Mouse (Mus musculus) megakaryocyte, adult 5-6 weeks (primary cell): Measurements from ENCODE around the gene Dlx2. TPM values are rescaled to one million over a fixed set of nuclear protein-coding genes. Genes with fewer than 3 reads are reported as not detected.

ENCODE experiments used
- ATAC-seq: 2 replicates; pipeline ENCODE4 v1.8.0; 2016; ENCODE audit warnings: mild to moderate bottlenecking, inconsistent platforms; ENCODE audit not compliant: poor library complexity, severe bottlenecking
- total RNA-seq, 2 experiments: library from RNA; stranded (forward) in 1 of 2; stranded (reverse) in 1 of 2; fragments of 153-499, 151-499 nt in 1 of 2; fragments of 221-1000, 200-1000 nt in 1 of 2; gene quantifications; 2 replicates each; pipeline versions ENCODE4 v1.2.3 to v1.2.4; 2015 to 2017

Gene Dlx2
- total RNA-seq (2015) (not detected in 2 replicates), total RNA-seq (2017) (not detected in 2 replicates)

DNA sequence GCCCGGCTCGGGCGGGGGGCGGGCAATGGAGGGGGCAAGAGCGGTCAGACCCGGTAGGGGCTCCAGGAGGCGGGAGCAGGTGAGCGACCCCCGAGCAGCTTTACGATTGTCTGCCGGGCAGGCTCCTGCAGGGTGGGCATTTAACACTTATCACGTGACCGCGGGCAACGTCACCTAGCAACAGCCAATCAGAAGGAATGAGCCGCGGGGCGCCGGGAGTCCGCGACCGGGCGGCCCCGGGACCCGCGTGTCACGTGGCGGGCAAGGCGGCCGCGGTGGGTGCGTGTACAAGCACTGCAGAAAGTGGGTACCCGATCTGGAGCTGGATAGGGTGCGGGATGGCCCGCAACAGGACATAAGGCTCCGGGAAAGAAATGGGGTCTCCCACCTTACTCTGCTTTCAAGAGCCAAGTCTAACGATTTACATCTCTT lies at the start of gene Dlx2:
TSS of gene Dlx2 (minus strand) at position 115 of the 432 bp plus-strand sequence.
- ATAC-seq = no peak

DNA sequence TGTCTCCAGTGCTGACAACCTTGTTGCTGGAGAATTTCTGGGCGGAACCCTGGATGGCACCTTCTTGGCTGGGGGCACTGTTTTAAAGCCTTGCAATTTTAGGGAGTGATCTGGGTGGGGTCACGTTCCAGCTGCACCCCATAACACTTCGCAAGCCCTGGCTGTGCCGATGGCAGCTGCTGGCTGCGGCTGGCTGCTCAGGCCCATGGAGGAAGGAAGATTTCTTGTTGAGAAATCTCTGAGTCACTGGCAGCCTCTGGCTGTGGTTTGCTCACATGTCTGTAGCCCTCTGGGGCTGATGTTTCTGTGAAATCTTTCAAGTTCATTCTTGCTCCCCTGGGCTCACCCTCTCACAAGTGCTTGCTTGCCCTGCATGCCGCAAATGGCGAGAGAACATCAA lies 47.9 kb upstream of the Dlx2 start:
- peak; percentile 85 for ATAC-seq

DNA sequence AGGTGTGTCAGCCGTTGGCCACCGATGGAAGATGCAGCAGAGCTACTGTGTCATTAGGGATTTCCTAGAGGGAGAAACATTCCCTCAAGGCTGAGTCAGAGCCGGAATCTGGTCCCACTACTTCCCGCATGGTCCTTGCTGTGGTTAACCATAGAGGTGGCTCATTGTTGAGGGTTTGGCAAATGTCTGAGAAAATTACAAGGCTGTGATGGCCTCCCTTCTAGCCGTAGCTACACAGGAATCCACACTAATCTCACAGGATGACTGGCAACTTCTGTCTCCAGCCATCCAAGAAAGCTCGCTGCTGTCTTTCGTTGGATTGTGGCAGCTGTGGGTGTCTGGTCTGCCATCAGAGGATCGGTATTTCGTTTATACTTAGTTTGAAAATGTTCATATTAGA lies 42.6 kb upstream of the Dlx2 start:
- no peak for ATAC-seq

DNA sequence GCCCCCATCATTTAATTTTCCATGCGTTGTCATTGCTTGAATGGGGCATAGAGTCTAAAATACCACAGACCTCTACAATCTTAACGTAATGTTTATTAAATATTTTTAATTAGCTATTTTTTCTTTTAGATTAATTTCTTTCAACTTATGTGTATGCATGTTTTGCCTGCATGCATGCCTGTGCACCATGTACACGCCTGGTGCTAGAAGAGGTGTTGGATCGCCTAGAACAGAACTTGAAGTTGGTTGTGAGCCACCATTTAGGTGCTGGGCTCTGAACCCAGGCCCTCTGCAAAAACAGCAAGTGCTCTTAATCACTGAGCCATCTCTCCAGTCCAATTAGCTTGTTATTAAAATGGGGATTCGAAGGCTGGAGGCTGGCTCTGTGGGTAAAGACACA lies 34.9 kb upstream of the Dlx2 start:
- no peak for ATAC-seq

DNA sequence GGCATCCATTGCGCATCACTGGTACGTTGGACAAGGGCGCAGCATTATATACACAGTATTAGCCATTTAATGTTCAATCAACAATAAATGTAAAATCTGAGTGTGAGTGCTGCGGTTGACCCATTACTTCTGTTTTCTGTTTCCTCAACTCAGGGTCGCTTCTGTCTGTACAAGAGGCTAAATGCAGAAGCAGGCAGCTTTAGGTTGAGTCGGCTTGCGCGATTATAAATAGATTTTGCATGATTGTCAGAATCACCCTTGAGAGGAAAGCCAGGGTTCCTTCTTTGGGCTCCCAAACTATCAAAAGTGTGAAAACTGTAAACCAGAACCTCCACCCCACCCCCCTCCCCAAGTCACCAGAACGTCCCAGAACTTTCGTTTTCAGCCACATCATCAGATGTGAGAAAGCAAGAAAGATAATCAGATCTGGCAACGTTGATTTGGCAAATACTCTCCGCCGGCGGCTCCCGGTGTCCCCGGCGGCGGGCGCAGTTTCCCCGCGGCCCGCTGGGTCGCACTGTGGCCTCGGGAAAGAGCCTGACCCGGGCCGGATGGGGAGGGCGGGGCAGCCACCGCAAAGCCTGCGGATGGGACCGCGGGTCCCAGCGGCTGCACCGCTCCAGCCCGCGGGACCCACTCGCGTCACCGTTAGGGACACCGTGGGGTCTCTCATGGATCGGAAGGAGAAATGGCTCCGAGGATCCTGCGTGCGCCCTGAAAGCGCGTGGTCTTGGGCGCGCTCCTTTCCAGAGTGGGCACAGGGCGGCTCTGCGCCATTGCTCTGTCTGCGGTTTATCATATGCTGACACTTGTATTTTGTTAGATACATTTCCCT lies 34.3 kb upstream of the Dlx2 start:
- peak; percentile 97 for ATAC-seq

DNA sequence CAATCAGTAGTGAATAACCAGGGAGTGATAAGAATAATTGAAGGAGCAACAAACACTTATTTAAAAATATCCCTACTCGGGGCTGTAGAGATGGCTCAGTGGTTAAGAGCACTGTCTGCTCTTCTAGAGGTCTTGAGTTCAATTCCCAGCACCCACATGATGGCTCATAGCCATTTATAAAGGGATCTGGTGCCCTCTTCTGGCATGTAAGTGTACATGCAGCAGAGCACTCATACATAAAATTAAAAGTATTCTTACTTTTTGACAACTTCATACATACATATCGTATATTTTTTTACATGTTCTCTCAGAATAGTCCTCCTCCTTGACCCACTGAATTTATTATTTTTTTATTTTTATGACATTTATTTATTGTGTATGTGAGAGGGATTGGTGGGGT lies 30.5 kb upstream of the Dlx2 start:
- ATAC-seq = no peak

DNA sequence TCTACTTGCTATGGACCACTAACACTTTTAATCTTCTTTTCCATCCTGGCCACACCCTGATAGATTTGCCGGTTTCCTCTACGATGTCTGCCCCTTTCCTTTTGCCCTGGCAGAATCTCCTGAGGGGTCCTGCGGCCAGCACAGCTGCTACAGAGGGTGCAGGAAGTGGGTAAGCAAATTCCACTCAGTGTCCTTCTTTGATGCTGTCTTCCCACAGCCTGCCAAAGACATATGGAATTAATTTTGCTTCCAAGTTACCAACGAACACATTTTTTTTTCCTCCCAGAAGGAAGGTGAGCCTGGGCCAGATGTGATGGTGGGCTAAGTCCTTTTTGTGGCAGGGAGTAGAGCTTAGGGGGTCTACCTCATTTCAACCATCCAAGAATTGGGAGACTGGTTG lies 27.2 kb upstream of the Dlx2 start:
- ATAC-seq = no peak

DNA sequence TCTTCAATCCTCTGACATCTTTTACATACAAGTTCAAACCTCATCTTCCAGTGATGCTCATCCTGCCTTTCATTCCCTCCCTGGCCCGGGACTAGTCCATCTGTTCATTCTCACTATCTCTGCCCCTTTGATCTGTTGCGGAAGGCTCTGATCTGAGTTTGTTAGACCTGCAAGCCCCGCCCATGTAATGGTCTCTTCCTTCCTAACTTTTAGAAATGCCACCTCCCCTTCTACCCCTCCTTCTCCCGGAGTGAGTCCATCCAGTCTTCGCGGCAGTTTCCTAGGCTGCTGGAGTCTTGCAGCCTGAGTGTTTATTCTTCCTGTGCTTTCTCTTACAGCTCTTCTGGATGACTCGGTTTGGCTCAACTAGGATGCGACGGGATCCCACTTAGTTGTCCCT lies 19.9 kb upstream of the Dlx2 start:
- ATAC-seq = no peak

DNA sequence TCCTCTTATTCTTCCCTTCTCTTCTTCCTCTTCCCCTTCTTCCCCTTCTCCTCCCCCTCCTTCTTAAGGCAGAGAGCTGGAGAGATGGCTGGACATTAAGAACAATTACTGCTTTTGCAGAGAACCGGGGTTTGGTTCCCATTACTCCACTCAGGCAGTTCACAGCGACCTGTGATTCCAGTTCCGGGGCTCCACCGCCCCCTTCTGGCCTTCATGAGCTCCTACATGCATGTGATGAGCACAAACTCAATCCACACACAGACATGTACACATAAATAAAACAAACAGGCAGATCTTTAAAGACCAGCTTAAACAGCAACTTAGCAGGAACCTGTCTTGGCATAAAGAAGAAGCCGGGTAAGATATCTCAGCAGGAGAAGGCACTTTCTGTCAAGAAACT lies 9.5 kb upstream of the Dlx2 start:
- ATAC-seq = no peak

DNA sequence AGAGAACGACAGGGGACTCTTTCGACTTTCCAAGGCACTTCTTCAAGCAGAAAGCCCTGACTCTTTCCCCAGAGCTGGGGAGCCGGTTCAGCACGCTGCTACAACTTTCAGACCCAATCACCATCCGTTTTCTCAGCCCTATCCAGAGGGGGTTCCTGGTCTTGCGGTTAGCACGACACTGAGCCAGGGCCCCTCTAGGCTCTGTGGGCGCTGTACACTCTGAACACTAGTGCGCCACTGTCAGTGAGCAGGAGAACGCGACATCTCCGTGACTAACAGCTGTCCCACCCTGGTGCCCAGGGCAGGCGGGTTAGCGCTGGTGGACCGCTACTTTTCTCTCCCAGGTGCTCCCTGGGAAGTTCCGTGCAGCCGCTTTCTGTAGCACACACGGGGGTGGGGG lies 5.2 kb upstream of the Dlx2 start:
- no peak for ATAC-seq

DNA sequence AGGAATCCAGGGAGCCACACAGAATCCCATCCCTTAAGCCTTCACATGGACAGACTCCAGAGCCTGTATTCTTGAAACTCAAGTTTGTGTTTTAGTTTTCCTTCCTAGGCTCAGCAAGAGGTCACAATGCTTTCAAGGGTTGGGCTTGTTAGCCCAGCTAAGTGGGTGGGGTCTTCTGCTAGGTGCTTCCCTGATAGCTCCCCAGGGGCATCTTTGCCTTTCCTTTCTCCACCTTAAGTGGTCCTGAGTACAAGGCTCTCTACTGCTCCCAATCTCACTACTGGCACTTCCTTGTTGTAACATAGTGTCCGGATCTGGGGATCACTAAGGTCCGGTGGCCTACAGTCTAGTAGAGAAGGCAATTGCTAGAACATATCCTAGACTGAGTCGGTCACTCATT lies 3.8 kb upstream of the Dlx2 start:
- ATAC-seq = no peak

DNA sequence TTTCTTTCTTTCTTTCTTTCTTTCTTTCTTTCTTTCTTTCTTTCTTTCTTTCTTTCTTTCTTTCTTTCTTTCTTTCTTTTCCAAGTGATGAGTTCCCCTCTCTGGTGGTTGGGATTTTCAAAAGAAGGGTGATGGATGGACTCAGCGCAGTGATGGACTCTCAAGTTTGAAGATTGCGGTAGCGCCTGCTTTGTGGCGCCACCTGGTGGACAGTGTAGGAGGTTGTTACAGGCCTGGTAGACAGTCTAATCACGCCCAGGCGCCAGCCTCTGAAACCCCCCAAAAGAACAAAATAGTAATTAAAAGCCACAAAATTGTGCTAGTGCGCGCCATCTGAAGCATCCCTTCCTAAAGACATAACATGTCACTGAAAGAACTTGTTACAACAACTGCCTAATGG lies 1.3 kb upstream of the Dlx2 start:
- ATAC-seq = peak; percentile 66

DNA sequence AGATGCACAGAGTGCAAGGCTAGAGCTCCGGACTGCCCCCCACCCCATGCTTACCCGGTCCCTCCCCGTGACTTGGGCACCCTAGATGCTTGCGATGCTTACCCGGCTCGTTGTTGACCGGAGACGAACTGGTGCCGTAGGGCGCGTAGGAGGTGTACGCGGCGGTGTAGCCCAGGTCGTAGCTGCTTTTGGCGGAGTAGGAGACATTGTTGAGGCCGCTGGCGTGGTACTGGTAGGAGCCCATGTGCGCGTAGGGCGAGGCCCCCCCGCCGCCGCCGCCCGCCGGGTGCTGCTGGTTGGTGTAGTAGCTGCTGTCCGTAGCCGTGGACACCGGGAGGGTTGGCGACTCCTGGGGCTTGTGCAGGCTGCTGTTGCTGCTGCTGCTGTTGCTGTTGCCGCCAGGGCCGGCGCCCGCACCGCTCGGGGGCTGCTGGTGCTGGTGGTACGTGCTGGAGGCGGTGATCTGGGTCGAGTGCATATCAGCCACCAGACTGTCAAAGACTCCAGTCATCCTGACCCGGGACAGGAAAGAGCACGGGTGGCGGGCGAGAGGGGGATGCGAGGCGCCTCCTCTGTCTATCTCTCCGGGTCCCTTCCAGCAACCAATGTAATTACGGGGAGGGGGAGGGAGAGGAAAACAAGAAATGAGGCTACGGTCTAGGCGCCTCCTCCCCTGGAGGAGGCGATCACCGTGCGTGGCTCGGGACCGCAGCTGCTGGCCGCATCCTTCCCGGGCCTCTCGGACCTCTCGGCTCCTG lies 493 bp downstream of the Dlx2 start:
- no peak for ATAC-seq

DNA sequence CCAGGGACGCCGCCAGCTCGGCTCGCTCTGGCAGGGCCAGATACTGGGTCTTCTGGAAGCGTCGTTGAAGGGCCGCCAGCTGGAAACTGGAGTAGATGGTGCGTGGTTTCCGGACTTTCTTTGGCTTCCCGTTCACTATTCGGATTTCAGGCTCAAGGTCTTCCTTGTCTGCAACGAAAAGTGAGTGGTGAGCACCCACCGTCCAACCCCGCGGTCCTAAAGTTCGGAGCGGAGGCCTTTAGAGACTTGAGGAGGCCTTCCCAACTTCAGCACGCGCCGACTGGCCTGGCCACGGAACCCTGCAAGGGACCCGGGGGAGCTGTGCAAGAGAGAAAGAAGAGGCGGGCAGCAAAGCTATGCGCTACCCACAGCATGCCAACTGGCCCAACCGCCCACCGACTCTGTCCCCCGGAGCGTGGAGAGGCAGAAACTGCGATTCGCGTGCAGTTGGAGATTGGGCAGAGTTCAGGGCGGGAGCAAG lies 1.1 kb downstream of the Dlx2 start:
- no peak for ATAC-seq

DNA sequence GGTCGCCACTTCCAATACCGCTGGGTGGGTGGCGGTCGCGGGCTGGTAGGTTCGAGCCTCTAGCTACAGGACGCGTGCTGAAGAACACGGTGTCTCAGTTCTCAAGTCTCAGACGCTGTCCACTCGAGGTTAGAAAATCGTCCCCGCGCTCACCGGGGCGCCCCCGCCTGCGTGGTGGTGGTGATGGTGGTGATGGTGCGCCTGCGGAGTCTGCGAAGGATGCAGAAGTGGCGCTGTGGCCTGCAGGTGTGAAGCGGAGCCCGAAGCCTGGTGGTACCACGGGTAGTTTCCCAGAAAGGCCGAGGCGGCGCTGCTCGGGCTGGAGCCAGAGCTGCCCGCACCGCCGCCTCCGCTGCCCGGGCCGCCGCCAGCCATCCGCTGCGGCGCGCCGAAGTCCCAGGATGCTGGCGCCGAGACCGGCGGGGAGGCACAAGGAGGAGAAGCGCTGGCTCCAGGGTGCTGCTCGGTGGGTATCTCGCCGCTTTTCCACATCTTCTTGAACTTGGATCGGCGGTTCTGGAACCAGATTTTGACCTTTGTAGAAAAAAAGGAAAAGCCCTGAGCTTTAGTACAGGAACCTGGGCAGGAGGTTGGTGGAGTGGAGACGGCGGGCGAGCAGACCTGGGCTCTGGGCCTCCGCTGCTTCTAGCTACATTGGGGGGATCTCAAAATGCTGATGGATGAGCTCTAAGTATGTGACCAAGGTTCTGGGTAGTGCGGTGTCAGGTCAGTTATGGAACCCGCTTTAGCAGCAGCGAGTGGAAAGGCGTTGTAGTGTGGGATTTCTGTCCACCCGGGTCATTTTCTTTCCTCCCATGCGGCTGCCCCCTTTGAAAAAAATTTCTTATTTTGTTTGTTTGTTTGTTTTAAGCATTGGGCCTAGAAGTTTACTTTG lies 1.9 kb downstream of the Dlx2 start:
- no peak for ATAC-seq

DNA sequence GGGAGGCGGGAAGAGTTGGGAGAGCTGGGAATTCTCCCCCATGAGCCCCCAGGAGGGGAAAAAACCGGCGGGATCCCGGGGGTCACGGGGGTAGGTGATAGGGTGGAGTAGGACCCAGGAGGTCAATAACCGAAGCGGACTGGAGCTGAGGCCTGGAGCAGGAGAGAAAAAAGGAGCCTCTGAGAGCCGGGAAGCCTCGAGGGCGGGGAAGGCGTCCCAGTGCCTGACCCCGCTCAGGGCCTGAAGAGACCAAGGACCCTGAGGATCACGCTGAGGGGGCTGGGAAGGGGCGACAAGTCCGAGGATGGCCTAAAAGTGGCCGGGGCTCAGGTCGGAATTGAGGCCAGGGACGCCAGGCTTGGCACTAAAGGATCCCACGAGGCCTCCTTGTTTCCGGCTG lies 2.6 kb downstream of the Dlx2 start:
- no peak for ATAC-seq

DNA sequence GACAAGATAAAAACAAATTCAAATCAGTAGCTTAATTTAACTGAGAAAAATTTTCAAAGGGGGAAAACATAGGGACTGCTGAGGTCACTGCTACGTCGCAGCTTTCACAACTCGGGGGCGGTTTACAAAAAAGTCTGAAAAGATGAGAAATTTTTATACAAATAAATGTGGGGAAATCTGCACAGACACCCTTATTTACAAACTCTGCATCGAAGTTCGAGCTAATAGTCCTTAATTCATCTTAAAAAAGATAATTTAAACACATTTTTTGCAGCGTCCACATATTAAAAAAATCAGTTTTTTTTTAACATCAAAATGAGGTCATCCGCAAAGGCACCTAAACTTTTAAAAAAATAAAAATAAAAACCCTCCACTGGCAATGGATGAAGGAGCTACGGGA lies 3.0 kb downstream of the Dlx2 start:
- ATAC-seq = no peak

DNA sequence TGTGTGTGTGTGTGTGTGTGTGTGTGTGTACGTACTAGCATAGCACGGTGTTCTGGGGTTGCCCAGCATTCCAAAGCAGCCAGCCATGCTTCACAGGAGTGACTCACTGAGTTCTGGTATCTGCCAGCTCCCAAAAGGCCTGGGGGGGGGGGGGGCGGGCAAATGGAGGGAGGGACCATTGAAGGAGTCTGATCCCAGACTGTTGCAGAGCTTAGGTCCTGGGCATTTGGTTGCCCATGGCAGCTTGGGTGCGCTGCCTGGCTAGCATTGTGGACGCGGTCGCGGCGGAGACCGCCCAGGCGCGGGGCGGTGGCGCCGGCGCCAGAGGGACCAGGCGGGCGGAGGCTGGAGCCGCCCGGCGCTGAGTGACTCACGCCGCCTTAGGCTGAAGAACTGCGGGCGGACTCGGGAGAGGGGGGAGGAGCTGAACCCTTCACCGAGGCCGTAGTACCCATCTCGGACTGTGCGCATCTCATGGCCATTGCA lies 3.7 kb downstream of the Dlx2 start:
- peak; percentile 54 for ATAC-seq

DNA sequence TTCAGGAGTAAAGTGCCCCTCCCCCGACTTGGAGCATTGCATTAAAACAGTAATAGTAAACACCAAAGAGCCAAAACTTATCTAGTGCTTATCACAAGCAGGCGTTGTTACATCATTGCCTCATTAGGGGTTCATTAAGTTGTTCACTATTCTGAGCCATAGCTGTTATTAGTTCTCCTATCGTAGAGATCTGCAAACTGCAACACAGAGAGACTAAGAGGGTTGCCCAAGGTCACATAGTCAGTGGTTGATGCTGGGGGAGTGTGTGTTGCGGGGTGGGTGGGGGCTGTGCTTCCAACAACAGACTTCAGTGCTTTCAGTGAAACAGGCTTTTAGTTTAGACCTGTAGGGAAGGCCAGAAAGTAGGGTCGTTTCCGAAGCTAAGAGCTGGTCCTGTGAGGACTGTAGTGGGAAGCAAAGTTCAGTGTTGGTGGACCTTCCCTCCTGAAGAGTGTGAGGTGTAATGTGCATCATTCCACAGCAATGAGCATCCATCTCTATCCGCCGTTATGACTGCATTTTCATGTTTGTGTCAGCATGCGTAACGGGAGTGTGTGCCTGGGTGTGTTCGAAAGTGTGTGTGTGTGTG lies 4.2 kb downstream of the Dlx2 start:
- ATAC-seq = no peak

DNA sequence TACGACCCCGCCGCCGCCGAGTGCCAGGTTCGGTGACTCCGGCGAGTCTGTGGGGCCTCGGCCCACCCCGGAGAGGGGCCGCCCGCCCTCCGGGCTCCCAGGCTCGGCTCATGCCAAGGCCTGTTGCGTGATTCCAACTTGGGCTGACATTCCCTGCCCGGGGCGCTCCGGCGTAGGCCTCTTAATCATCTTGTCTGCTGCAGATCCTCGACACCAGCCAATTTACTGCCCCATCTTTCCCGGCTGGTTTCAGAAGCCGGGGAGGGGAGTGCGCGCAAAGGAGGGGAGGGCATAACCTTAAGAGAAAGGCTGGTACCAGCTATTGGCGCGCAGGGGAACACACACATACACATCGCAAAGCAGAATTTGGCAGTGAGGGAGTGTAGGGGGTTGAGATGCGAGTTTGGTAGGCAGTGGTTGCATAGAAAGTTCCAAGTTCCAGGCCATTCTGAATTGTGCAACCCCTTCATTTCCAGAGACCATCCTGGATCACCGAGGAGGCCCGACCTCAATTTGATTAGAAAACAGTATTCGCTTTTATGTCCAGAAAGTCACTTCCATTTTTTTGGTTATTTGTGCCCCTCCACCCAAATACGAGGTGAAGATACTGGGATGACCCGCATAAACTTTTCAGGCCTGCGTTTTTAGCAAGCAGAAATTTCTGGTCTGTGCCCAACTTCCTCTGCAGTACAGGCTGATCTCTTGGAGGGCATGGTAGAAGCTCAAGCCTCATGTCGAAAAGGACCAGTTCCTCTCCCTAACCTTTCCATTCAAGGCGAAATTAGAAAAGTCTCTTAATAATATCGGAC lies 4.9 kb downstream of the Dlx2 start:
- no peak for ATAC-seq
